8 mouse cellular contexts compared by ENCODE assay signal in genomic region chr3:130819031-130819836, GRCm38 (mm10).
DNase-seq lines count a peak whose midpoint lies in the region; ATAC-seq and TF ChIP-seq lines count a peak whose summit lies in the region.

No protein-coding gene starts in this region.

- H3K27ac ChIP-seq in testis, adult 2 months (ENCODE audit: control insufficient read depth, insufficient read depth, low read depth, low read length) = no peak overlapping the region
- no peak overlapping the region for H3K27ac ChIP-seq in liver, embryonic 13.5 days

- no peaks in the 10 kb centered on the region for H3K9me3 ChIP-seq in liver, embryonic 13.5 days (replicated peaks)

- WGBS in liver, embryonic 13.5 days (ENCODE audit: insufficient replicate concordance) = 38% methylated on average over 17 of the region's 17 CpGs

- H3K4me2 ChIP-seq in liver, embryonic 13.5 days = peak overlapping the region; percentile 50

- peaks cover 7% of the 10 kb centered on the region for H3K4me1 ChIP-seq in testis, adult 2 months (ENCODE audit: control insufficient read depth, insufficient read depth, low read length)
- H3K4me1 ChIP-seq in liver, embryonic 13.5 days (replicated peaks) = no peaks in the 10 kb centered on the region; the same call in 1 of the 2 replicates

- no peaks in the 10 kb centered on the region for H3K36me3 ChIP-seq in testis, adult 2 months (ENCODE audit: control insufficient read depth, insufficient read depth, low read length)
- H3K36me3 ChIP-seq in liver, embryonic 13.5 days = no peaks in the 10 kb centered on the region

- TF ChIP-seq POLR2A in testis, adult 2 months (IDR thresholded peaks at IDR 0.05; ENCODE audit: control insufficient read depth, low read depth, low read length) = no peak

- no peak overlapping the region for H3K9ac ChIP-seq in liver, embryonic 13.5 days

- no peaks in the 10 kb centered on the region for H3K27me3 ChIP-seq in testis, adult 2 months (ENCODE audit: control insufficient read depth, insufficient read depth, low read length)
- no peaks in the 10 kb centered on the region for H3K27me3 ChIP-seq in liver, embryonic 13.5 days

- ATAC-seq in liver, embryonic 13.5 days (ENCODE audit: low read depth) = no peak

- no peak for TF ChIP-seq CTCF in testis, adult 2 months (IDR thresholded peaks at IDR 0.05; ENCODE audit: control insufficient read depth, insufficient read depth, insufficient replicate concordance, low read depth, low read length)

- peak overlapping the region; percentile 28; the same call in 1 of the 2 replicates for H3K4me3 ChIP-seq in testis, adult 2 months (ENCODE audit: control insufficient read depth, low read depth, low read length)
- H3K4me3 ChIP-seq in liver, embryonic 13.5 days (replicated peaks) = no peak overlapping the region; the same call in 1 of the 2 replicates

- DNase-seq in embryo, embryonic 11 days = peak; percentile 29
- no peak for DNase-seq in embryo, embryonic 10.5 days (ENCODE audit: low spot score)
- no peak for DNase-seq in testis, postnatal 10 days (ENCODE audit: low spot score)
- DNase-seq in liver, embryonic 13.5 days = no peak
- DNase-seq in testis, postnatal 14 days (ENCODE audit: low spot score) = peak; percentile 48
- no peak for DNase-seq in layer of hippocampus, adult 11-12 months (ENCODE audit: low spot score)
- no peak for DNase-seq in frontal cortex, postnatal 10 days (ENCODE audit: low spot score in 2 of 2)

Comparison
In these comparisons a context has a peak if more than half of its experiments do, and no peak if none do; other contexts are left out.
1. DNase-seq: peak in embryo, embryonic 11 days (single experiment) and testis, postnatal 14 days (single experiment); none in embryo, embryonic 10.5 days (single experiment), testis, postnatal 10 days (single experiment), liver, embryonic 13.5 days (single experiment), layer of hippocampus, adult 11-12 months (single experiment) and frontal cortex, postnatal 10 days (0 of 2).